Mouse (Mus musculus) heart, embryonic 16.5 days (tissue): ENCODE results near the gene Ptbp3. TPM values are rescaled to one million over a fixed set of nuclear protein-coding genes. Genes with fewer than 3 reads are reported as not detected.
A peak's percentile ranks its signal among the peaks of the same experiment; 100 is the strongest.

ENCODE experiments used
- ATAC-seq: fragments of 200-750 bp; cut with Nextera tagmentation; replicated peaks from 2 replicates; pipeline ENCODE4 v1.8.0; 2017; ENCODE audit warnings: moderate number of reproducible peaks; ENCODE audit not compliant: insufficient read depth, low FRiP score; ENCODE audit errors: extremely low read depth
- H3K27ac ChIP-seq: fragments of 300-500 bp; sonication (generic); 2 replicates; pipeline ENCODE4 v1.5.1; 2014; ENCODE audit warnings: mild to moderate bottlenecking, low read length, control low read depth, moderate library complexity
- H3K27me3 ChIP-seq: fragments of 300-500 bp; sonication (generic); 2 replicates; pipeline ENCODE4 v1.6.1; 2014; ENCODE audit warnings: low read length, mixed read lengths; ENCODE audit not compliant: control insufficient read depth, insufficient read depth
- H3K36me3 ChIP-seq: fragments of 300-500 bp; sonication (generic); 2 replicates; pipeline ENCODE4 v1.6.1; 2014; ENCODE audit not compliant: control insufficient read depth, insufficient read depth
- H3K4me1 ChIP-seq: fragments of 300-500 bp; sonication (generic); 2 replicates; pipeline ENCODE4 v1.6.1; 2014; ENCODE audit warnings: low read length, mixed read lengths; ENCODE audit not compliant: control insufficient read depth, insufficient read depth
- H3K4me2 ChIP-seq: fragments of 300-500 bp; sonication (generic); 2 replicates; pipeline ENCODE4 v1.6.1; 2014; ENCODE audit warnings: low read depth, mild to moderate bottlenecking, control low read depth, low read length
- H3K4me3 ChIP-seq: fragments of 300-500 bp; sonication (generic); 2 replicates; pipeline ENCODE4 v1.5.1; 2014; ENCODE audit warnings: mild to moderate bottlenecking, control low read depth, low read length
- H3K9ac ChIP-seq: fragments of 300-500 bp; sonication (generic); 2 replicates; pipeline ENCODE4 v1.6.1; 2014; ENCODE audit warnings: low read length, control low read depth
- H3K9me3 ChIP-seq: fragments of 300-500 bp; sonication (generic); replicated peaks from 2 replicates; pipeline ENCODE4 v1.6.1; 2016; ENCODE audit warnings: low read length; ENCODE audit not compliant: control insufficient read depth
- WGBS: fragments of 180-500 bp; shearing (Covaris S2); extraction: QIAGEN DNeasy Blood & Tissue Kit; methylation state at CpG from one replicate; pipeline ENCODE4 v1.1.7; 2014; 5-methylcytosine and 5-hydroxymethylcytosine counted together
- polyA plus RNA-seq: library from polyadenylated mRNA; unstranded; fragments of >200 nt; fragmentation: Nextera tagmentation; extraction: Ambion mirVana; gene quantifications from 2 replicates; pipeline ENCODE4 v1.2.1, GENCODE M21; 2015

Gene Ptbp3
- polyA plus RNA-seq, 1 experiment from 2014 or later, result 27.6 TPM

DNA sequence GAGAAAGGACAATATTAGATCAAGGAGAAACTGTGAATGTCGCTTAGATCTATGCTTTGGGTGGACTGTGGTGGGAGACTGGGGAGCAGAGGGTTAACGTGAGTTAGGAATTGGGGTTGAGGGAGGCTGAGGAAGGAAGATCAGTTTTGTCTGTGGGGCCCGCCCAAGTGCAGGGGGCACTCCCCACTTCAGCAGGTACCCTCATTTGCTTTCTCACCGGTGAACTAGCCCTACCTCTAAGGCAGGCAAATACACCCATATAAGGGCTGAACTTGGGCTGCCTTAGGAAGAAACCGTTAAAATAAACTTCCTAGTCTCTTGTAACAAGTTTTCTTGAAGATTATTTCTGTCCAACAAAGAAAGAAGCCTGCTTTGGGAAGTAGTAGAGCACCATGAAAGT is 110.1 kb downstream of the Ptbp3 start:
- Histone ChIP-seq H3K27ac (peak overlapping the region; percentile 13; the same call in 1 of the 2 replicates), H3K9ac (peak overlapping the region; percentile 87; the same call in 1 of the 2 replicates)
- WGBS, result 34% methylated on average over 5 of the region's 5 CpGs

DNA sequence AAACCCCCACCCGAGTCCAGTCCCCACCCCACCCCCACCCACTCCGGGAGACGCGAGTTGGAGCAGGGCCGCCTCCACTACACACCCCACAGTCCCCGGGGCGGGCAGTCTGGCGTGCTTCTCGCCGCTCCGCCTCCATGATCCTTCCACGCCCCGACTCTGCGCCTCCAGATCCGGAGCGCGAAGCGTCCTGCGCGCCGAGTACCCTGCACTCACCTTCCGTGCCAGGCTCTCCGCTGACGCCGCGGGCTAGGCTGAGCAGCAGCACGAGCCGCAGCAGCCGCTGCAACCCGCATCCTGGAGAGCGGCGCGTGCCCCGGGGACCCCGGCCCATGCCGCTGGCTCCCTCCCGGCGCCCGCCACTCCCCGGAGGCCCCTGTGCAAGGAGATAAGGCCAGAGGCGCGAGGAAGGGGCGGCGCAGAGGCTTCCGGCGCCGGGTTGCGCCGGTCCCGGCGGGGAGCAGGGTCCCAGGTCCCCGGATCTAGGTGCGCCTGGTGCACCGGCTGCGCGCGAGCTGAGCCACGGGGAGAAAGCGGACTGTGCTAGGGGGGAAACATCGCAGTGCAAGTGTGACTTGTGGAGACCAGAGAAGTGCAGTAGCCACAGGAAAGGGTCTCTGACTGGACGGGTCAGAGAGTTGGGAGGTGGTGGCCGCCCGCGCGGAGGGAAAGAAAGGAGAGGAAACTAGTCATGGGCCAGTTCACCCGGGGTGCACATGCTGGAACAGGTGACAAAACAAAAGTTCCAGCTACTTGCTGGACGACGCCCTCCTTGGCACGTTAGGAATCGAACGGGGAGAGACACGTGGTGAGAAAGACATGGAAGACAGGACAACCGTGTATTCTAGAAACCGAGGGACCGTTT is 110.9 kb downstream of the Ptbp3 start, which contains the start of gene Susd1:
Gene Susd1, minus strand, starts transcription at position 644 of the 865 bp plus-strand sequence.
- no peaks in the 10 kb centered on the region for H3K9me3 ChIP-seq
- H3K4me1 ChIP-seq, result peaks cover 9% of the 10 kb centered on the region
- H3K27ac ChIP-seq, result peak within 1 kb of the TSS; percentile 60
- H3K27me3 ChIP-seq, result no peaks in the 10 kb centered on the region
- ATAC-seq, result peak; percentile 85
- peak within 1 kb of the TSS; percentile 84 for H3K4me3 ChIP-seq
- under 1% methylated on average over 75 of the region's 75 CpGs for WGBS
- H3K9ac ChIP-seq, result peak within 1 kb of the TSS; percentile 87
- peak within 1 kb of the TSS; percentile 100 for H3K4me2 ChIP-seq
- no peaks in the 10 kb centered on the region for H3K36me3 ChIP-seq

More for the DNA sequence above, 110.1 kb downstream of the Ptbp3 start:
- Histone ChIP-seq H3K4me1 (peaks cover 9% of the 10 kb centered on the region), H3K9me3 (no peaks in the 10 kb centered on the region), H3K4me2 (peak overlapping the region; percentile 100), H3K27me3 (no peaks in the 10 kb centered on the region), H3K36me3 (no peaks in the 10 kb centered on the region), H3K4me3 (peak overlapping the region; percentile 84; the same call in 1 of the 2 replicates)
- no peak for ATAC-seq

DNA sequence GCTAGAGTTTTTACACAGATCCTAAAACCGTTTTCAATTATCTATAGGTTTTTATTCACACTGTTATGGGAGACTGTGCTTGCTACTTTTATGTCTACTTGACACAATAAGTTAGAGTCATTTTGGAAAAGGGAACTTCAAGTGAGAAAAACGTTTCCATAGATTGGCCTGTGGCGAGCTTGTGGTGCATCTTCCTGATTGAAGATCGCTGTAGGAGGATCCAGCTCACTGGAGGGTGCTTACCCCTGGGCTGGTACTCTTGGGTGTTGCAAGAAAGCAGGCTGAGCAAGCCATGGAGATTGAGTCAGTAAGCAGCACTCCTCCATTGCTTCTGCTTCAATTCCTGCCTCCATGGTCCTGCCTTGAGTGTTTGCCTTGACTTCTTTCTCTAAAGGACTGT is 113.2 kb downstream of the Ptbp3 start:
- 82% methylated on average over 4 of the region's 4 CpGs for WGBS
- Histone ChIP-seq H3K36me3 (no peaks in the 10 kb centered on the region), H3K4me3 (no peak overlapping the region), H3K27me3 (no peaks in the 10 kb centered on the region), H3K9me3 (no peaks in the 10 kb centered on the region), H3K4me1 (peaks cover 9% of the 10 kb centered on the region), H3K27ac (no peak overlapping the region), H3K9ac (no peak overlapping the region), H3K4me2 (no peak overlapping the region)
- no peak for ATAC-seq

DNA sequence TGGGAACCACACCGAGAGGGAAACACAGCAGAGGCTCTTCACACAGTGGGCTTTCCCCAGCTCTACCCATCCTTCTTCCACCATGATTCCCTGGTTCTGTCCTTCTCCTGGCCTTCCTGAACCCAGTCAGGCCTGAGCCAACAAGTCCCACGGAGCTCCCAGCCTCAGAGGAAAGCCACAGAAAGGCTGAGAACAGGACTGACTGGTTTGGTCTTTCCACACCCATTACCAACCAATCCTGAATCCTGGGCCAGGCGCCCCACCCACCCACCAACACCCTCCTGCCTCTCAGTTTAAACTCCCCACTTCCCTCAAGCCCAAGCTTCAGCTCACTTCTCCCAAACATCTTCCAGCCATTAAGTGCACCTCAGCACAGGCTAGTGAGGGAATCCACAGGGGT is 115.1 kb downstream of the Ptbp3 start:
- H3K4me2 ChIP-seq, result no peak overlapping the region
- no peaks in the 10 kb centered on the region for H3K9me3 ChIP-seq
- no peaks in the 10 kb centered on the region for H3K36me3 ChIP-seq
- no peak overlapping the region for H3K27ac ChIP-seq
- H3K4me3 ChIP-seq, result no peak overlapping the region
- no peak for ATAC-seq
- H3K4me1 ChIP-seq, result peaks cover 11% of the 10 kb centered on the region
- H3K27me3 ChIP-seq, result no peaks in the 10 kb centered on the region
- WGBS, result 70% methylated on average over 3 of the region's 3 CpGs
- no peak overlapping the region for H3K9ac ChIP-seq

DNA sequence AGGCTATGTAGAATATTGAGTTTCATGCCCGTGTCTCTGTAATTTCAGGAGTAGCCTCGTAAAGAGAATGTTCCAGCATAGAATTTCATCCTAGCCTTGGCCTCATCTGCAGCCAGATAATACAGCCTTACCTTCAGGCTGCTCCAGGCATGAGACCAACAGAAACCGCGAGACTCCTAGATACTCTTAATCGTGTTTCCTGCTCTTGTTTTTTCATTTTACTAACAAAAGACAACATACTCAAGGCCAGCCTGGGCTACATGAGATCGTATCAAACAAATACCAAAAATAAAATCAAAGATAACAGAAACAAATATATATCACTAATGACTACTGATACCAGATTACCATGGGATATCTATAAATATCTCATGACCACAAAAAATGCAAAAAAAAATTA is 120.0 kb downstream of the Ptbp3 start:
- H3K9ac ChIP-seq, result no peak overlapping the region
- no peak overlapping the region for H3K4me3 ChIP-seq
- H3K4me1 ChIP-seq, result 0 out of 2 replicates have a peak, but pooled peaks cover 2% of the 10 kb centered on the region
- no peaks in the 10 kb centered on the region for H3K27me3 ChIP-seq
- WGBS, result 81% methylated on average over 6 of the region's 6 CpGs
- H3K27ac ChIP-seq, result no peak overlapping the region
- no peak overlapping the region for H3K4me2 ChIP-seq
- no peaks in the 10 kb centered on the region for H3K36me3 ChIP-seq
- no peaks in the 10 kb centered on the region for H3K9me3 ChIP-seq
- no peak for ATAC-seq

DNA sequence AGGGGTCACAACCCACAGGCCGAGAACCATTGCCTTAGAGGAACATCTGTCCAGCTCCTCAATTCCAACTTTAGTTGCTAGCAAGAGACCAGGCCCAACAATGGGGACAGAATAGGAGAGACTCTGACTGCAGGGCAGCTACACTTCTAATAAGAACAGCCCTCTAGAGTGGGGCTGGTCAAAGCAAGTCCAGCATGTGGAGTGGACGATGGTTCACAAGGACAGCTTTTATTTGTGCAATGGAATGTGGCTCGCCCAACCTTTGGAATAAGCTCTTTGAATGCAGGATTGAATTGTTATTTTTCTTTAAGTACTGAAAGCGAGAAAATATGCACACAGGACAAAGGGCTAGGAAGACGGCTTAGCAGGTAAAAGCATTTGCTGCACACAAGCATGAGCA is 122.7 kb downstream of the Ptbp3 start:
- Histone ChIP-seq H3K4me2 (no peak overlapping the region), H3K9me3 (no peaks in the 10 kb centered on the region), H3K27ac (no peak overlapping the region), H3K36me3 (no peaks in the 10 kb centered on the region), H3K4me1 (0 out of 2 replicates have a peak, but pooled peaks cover 2% of the 10 kb centered on the region), H3K4me3 (no peak overlapping the region), H3K27me3 (no peaks in the 10 kb centered on the region), H3K9ac (no peak overlapping the region)
- ATAC-seq, result no peak
- WGBS, result 83% methylated on average over 5 of the region's 5 CpGs

DNA sequence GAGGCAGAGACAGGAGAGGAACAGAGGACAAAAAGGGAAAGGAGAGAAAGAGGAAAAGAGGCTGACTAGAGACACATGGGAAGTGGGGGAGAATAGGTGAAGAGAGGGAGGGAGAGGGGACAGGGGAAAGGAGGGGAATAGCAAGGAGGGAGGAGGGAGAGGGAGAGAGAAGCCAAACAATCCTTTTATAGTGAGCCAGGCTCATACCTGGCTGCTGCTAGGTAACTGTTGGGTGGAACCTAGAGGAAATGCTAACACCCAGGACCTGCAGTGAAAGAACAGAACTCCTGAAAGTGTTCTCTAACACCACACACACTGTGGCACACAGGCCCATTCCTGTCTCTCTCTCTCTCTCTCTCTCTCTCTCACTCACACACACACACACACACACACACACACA is 126.4 kb downstream of the Ptbp3 start:
- Histone ChIP-seq H3K9ac (no peak overlapping the region), H3K4me2 (no peak overlapping the region), H3K4me3 (no peak overlapping the region), H3K27ac (no peak overlapping the region), H3K36me3 (no peaks in the 10 kb centered on the region), H3K9me3 (no peaks in the 10 kb centered on the region), H3K4me1 (no peaks in the 10 kb centered on the region), H3K27me3 (no peaks in the 10 kb centered on the region)
- ATAC-seq, result no peak

DNA sequence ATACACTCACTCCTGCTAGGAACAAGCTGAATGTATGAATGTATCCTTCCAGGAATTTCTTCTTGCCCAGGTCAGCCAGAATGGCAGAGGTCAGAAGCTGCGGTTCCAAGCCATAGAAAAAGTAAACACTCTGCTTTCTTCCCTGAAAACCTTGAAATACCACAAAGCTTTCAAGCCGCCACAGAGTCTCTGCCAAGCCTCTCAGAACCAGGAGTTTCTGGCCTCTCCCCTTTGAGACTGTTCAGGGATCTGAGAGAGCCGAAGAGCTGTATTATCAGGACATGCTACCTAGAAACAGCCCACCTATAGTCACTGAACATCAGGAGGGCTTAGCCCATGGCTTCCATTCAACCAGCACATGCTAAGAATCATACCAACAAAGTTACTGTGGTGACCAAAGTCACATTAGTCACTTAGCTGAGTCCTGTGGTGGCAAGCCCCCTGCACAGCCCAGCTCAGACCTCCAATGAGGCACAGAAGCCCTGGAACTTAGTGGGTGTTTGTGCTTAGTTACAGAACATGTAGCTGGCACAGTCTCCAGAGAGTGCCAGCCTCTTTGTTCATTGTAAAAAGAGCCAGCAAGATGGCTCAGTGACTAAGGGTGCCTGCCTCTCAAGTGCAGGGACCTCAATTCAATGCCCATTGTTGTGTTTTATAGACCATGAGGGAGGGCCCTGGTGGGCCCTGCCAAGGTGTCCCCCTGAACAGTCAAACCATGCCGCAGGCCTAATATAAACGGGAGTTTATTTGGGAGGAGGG is 127.0 kb downstream of the Ptbp3 start:
- Histone ChIP-seq H3K9ac (no peak overlapping the region), H3K9me3 (no peaks in the 10 kb centered on the region), H3K4me1 (no peaks in the 10 kb centered on the region), H3K4me2 (no peak overlapping the region), H3K27ac (no peak overlapping the region), H3K4me3 (no peak overlapping the region), H3K36me3 (no peaks in the 10 kb centered on the region), H3K27me3 (no peaks in the 10 kb centered on the region)
- WGBS, result 66% methylated on average over 5 of the region's 5 CpGs
- no peak for ATAC-seq
